Mouse (Mus musculus) right cerebral cortex, postnatal 4 days (tissue): ENCODE measurements around the gene Qdpr.
"Not testable (repeated sequence)": the region's sequence is repeated elsewhere in the genome, so short reads cannot be mapped to it uniquely, and the experiment has no call there.

Experiments used
- DNase-seq: peaks from one replicate; pipeline ENCODE4 v3.0.0-alpha.2; 2022

Gene Qdpr

DNA sequence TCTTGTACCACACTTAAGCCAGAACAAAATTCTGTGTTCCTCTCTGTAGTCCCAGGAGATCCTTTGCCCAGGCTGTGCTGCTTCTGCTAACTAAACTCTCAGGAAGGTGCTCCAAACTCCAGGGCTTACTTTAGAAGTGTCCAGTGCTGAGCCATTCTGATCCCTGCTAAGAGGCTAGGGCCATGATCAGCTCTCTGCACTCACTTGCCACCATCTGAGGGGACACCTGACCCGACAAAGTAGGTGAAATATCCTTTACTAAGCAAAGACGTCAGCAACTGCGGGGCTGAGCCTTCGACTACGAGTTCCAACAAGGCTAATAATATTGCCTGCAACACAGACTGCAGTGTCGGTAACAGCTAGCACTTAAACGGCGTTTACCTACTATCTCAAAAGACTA is 830 bp downstream of the Qdpr start:
- DNase-seq, result no peak

DNA sequence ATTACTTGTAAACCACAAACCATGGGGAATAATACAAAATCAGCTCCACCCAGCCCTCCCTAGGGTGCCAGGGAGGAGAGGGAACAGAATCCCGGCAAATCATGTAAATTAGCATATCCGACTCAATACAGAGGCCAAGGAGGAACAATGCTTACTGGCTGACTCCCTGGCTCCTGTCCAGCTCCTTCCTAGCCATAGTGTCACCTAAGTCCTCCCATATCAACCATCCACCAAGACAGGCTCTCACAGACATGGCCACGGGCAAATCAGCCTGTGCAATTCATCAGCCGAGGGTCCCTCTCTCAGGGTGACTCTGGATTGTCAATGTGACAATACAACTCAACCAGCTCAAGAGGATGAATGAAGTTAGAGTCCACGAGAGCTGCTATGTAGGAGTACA is 1.4 kb downstream of the Qdpr start:
- peak; percentile 24 for DNase-seq

DNA sequence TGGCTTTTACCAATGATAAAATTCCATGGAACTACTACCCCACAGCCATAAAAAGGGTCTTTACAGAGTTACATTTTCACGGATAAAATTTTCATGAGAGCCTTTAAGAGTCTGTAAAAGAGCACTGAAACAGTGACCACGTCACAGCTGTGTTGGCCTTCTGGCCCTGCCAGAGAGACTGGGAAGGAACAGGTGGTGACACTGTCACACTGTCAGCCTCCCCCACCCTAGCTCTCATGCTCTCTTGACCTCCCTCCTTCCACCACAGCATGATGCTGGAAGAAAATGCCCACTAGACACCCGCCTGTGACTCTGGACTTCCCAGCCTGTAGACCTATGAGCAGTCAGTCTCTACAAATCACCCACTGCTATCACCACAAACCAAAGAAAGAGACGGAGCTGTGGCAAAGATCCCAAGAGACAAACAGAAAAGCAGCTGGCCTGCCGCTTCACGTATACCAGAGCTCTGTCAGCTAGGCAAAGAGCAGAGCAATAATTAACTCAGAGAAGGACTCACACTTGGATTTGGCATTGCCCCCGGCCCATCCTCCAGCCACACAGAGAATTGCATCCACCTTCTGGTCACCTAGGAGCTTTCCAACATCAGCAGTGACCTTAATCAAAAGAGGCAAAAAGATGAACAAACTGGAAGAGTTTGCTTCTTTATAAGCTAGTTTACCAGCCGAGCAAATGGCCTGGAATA is 5.8 kb downstream of the Qdpr start:
- DNase-seq, result no peak

DNA sequence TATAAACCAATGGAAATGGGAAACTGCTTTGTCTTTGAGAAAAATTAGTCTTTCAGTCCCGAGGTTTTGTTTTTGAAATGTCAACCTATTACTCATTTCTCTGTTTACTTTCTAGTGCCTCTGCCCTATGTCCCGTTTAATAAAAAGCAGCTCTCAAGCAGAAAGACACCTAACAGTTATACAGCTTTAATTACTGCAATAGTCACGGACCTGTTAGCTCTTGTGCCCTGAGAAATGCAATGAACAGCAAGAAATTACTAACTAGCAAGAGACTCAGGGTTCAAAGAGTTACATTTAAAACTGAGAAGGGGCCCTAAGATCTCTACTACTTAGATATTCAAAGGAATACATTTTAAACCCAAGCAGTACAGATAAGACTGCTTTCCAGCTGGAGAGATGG is 8.3 kb downstream of the Qdpr start:
- no peak for DNase-seq

DNA sequence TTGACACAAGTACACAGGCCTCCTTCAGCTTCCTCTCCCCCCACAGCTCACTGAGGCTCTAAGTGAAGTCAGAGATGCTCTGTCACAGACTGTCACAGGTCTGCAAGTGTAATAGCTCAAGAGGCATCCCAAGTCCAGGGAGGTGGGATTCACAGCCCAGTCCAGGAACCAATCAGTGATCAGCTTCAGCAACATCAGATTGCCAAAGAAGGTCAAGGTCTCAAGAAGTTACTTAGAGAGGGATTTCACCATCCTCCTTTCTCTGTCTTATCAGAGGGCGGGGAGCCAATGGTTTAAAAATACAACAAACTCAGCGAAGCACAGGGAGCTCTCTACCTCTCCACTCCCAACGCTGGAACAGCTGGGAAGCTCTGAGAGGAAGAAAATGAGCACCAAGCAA is 8.9 kb downstream of the Qdpr start:
- DNase-seq, result no peak

DNA sequence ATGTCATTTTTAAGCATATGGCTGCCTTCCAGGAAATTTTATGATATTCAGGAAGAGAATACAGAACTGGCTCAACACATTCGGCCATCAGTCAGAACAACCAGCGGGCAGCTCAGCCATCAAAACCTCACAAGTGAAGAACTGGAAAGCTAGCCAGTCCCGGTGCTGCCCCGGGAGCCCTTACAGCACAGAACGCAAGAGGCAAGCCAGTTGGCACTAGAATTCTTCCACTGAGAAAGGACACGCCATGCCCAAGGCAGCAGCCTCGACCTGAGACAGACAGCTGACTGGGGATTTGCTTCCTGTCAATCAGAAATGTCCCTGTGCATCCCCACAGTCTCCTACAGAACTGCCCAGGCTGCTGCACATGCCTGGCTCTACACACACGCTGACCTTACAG is 11.7 kb downstream of the Qdpr start:
- DNase-seq, result no peak

DNA sequence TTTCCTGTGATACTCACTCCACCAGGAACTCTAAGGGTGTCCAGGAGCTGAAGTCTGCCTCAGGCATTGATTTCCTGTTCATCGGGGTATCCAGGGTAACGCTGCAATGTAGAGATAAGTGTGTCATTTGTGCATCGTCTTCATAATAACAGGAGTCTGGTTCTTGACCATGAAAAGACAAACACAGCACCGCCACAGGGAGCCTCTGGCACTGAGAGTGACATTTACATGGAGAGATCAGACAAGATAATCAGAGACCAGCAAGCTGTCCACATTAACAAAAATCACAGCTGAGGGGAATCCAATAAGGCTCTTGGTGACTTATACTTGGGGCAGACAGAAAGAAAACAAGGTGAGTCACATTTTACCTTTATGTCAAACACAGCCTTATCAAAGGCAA is 12.2 kb downstream of the Qdpr start:
- DNase-seq, result no peak

DNA sequence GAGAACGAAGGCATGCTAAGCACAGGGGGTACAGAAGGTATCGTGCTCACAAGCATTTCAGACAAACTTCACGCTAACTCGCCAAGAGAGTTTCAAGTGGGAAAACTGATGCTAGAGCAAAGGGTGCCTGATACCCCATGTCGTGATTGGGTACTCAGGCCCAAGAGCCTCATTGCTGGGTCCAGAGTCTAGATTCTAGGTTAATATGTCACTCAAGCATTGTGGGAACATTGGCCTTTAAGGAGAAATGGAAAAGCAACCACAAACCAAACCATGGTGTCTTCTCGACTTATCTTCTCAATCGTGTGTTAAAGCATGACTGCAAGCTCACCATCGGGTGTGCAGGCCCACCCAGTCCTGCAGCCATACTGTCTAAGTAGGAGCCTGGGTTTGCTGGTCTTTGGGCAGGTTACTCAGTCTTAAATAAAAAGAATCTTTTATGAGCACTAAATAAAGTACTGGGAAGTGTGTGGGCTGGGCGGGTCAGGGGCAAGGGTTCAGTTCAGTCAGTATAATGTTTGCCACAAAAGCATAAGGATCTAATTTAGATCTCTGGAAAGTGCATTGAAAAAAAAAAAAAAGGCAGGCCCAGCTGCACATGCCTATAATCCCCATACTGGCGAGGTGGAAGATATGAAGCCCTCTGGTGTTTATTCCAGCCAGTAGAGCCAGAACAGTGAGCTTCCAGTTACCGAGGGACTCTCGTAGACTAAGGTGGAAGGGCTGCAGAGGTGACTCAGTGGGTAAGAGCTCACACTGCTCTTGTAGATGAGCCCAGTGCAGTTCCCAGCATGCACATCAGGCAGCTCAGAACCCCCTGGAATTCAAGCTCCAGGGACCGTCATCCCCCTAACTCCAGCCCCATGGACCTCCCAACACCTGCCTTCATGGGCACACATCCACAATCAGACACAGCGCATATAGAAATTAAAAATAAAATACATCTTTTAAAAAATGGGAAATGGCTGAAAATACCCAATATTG is 13.8 kb downstream of the Qdpr start:
- no peak for DNase-seq

DNA sequence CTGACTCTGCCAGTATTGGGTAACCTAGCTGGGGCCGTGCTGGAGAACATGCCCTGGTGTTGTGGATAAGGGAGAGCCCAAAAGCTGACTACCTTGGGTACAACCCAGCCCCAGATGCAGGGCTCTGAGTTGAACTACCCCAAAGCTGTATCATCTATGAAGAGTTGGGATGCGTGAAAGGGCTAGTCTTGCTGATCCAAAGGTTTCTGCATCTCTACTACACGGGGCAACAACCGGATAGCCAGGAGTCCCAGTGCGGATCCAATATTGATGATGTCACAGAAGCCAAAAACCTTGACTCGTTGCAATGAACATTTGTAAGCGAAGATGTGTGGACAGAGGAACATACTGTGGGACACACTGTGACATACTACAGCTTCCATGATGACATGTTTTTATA is 22.1 kb downstream of the Qdpr start:
- DNase-seq, result no peak

DNA sequence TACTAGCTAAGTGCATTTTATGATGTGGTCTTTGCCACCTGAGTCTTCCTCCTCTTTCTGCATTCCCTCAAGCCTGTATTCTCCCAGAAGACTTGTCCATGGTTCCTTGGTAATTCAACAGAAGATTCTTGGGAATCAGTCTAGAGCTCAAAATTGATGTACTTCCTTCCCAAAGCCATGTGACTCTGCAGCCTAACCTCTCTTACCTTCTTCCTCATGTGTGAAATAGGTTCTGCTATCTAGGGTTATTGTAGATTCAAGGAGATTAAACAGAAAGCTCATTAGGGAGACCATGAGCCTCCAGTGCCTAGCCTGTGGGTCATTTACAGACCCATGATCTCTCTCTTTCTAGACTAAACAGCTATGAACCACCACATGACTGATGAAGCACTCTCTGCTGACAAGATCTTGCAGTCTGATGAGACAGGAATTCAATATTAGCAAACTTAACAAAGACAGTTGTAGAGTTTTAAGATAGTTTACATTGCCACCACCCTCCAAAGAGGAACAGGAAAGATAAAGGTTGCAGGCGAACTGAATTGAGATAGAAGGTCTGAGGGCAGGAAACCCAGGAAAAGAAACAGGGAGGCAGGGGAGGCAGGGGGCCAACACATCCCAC is 23.5 kb downstream of the Qdpr start:
- no peak for DNase-seq

DNA sequence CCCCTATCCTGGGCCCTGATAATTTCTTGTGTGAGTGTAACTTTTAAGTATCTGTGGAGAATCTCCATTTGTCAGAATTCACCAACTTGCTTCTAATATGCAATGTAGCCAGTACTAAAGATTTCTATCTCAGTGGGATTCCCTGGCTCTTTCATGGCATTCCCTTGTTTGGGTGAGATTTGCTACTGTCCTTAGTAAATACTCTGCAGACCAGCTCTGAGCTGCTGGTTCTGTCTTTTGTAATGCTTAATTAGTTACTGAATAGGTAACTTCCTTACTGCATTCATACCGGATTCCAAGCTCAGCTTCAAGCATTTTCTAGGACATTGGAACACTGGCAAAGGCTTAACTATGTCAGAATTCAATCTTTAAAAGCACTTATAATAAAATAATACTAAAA is 24.3 kb downstream of the Qdpr start:
- DNase-seq, result not testable (repeated sequence)

DNA sequence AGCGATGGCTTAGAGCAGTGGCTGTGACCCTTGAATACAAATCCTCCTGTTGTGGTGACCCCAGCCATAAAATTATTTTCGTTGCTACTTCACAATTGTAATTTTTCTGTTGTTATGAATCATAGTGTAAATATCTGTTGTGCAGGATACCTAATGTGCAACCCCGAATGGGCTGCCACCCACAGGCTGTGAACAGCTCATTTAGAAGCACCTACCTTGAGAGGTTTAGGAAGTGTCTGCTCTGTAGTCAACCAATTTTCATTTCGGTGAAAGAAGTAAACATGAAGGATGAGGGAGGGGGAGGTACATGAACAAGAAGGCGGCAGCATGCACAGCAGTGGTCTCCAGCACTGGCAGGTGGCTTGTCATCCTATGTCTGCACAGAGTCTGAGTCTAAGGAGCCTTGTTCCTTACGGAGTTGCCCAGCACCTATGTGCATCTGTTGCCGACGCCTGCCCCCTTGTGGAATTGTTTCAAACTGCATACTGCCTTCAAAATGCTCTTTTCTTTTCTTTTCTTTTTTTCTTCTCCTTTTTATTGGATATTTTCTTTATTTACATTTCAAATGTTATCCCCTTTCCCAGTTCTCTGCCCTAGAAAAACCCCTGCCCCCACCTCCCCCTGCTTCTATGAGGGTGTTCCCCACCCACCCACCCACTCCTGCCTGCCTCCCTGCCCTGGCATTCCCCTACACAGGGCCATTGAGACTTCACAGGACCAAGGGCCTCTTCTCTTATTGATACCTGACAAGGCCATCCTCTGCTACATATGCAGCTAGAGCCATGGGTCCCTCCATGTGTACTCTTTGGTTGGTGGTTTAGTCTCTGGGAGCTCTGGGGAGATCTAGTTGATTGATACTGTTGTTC is 25.8 kb downstream of the Qdpr start:
- DNase-seq, result peak; percentile 84

DNA sequence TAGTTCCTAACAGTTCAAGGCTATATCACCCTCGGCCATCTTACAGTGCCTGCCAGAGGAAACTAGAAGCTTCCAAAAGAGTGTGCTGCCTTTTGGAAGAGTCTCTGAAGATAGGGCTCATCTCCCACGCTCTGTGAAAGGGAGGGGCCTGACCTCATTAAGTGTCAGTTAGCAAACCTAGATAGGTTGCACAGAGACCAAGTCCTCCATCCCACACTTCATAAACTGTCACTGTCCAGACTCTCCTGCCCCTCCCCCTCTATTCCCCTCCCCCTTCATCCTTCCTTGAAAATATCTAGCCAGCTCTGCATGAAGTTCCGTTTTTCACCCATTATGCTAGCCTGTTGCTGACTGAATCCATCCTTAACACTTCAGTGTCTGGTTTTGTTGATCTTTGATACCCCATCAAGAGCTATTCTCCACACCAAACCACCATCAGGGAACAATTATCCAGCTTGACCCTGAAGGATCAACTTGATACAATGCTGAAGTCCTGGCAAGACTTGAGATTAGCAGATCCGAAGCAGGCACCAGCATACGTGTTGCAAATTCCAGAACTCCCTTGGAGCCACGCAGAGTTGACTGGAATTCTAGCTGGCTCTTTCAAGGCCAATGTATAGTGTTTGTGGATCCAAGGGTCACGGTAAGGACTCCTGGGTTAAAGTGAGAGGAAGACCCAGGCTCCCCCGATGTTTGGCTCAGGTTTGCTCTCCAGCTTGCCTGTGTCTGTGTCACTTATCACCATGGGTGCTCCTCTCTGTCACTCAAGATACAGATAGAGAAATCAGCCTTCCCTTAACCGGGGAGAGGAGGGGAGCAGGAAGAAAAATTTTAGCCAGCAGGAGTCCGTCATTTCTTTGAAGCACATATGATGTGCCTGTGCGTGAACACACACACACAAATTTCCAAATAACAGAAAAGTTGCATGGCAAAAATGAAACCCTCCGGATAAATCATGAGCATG is 27.9 kb downstream of the Qdpr start:
- no peak for DNase-seq

DNA sequence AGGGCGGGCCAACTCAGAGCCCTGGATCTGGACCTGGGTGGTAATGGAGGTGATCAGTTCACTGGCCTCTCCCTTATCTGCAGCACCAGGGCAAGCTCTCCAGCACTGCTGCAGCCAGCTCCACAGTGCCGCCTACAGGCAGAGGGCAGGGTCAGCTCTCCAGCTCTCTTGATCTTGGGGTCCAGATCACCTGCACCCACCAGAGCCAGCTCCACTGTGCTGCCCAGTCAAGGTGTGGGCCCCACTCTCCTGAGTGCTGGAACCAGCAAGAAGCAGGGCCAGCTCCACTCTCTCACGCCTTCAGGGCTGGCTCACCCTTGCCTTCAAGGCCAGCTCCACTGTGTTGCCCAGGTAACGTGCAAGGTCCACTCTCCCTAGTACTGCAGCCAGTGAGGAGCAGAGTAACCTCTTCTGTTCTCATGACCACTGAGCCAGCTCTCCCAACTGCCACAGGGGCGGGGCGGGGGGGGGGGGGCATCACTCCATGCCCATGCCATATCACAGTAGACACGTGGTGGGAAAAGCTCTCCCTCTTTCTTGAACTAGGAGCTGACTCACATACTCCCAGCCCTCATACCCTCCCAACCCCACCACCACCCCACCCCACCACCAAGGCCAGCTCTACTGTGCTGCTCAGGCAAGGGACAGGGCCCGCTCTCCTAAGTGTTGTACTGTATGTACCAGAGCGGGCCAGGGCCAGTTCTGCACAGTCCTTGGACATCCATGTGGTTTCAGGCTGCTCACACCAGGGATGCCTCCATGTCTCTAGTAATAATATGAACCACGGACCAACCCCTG is 30.0 kb downstream of the Qdpr start:
- no peak for DNase-seq

DNA sequence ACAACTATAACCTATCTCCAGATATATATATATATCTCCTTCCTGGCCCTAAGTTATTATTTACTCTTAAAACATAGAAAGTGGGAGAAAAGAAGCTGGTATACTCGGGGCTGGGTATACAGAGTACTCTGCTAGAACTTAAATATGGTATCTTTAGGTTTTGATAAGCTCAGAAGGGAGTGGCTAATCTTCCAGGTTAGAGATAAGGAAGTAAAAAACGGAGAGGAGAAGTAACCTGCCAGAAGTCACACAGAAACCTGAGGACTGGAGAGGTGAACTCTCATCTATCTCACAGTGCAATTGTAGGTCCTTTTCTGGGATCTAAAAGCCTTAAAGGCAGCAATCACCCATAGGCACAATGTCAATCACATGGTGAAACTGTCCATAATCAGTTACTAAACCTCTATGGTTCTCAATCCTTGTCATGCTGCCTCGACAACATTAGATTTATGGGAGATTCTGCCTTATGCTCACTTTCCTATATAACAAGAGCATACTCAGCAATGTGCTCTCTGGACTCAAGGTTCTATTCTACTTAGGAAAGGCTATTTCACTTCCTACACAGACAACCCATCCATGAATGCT is 32.1 kb downstream of the Qdpr start:
- DNase-seq, result no peak

DNA sequence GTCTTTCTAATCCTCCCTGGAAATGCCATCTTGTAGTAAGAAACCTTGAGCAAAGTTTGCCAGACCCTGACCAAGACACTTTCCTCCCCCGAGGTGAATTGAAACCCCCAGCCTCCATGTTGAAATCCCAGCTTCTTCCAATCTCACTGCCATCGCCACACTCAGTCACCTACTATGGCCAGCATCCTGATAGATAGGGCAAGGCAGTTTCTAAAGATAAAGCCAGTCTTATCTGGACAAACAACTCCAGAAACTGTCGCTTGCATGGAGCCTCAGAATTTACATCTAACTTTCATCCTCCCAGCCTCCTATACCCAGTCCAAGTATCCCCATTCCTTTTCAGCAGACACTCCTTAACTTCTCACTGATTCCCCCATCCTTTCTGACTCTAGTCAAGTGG is 33.6 kb downstream of the Qdpr start:
- no peak for DNase-seq

DNA sequence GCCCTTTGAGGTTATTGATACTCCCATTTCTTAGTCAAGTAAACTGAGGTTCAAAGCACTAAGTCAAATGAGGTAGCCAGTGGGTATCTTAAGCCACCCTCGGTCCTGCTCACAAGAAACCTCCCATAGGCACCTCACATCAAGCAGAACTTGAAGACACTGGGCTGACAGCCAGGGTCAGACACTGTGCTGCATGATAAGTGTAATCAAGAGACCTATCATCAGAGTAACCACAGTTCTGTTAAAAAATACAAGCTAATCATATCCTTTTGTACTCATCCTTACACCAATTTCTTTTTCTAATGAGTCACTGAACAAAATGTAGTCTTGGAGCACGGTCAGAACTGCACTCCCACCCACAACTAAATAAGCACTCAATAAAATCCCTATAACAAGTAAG is 43.9 kb downstream of the Qdpr start:
- DNase-seq, result no peak

DNA sequence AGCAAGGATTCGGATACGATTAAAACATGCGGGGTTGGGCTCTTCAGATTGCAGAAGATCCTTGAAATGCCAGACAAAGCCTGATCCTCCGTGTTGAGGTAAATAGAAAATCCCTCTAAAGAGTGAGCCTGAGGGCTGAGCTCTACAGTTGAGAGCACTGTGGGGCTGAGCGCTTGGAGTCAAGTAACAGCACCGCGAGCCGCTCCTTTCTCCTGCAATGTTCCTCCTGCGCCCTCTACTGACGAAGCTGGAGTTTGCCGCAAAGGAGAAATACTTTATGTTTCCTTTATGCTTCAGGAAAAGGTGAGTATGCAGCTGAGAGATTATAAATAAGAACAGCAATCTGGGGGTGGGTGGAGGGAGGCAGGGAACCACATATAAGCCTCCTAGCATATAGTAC is 47.4 kb downstream of the Qdpr start:
- peak; percentile 84 for DNase-seq

DNA sequence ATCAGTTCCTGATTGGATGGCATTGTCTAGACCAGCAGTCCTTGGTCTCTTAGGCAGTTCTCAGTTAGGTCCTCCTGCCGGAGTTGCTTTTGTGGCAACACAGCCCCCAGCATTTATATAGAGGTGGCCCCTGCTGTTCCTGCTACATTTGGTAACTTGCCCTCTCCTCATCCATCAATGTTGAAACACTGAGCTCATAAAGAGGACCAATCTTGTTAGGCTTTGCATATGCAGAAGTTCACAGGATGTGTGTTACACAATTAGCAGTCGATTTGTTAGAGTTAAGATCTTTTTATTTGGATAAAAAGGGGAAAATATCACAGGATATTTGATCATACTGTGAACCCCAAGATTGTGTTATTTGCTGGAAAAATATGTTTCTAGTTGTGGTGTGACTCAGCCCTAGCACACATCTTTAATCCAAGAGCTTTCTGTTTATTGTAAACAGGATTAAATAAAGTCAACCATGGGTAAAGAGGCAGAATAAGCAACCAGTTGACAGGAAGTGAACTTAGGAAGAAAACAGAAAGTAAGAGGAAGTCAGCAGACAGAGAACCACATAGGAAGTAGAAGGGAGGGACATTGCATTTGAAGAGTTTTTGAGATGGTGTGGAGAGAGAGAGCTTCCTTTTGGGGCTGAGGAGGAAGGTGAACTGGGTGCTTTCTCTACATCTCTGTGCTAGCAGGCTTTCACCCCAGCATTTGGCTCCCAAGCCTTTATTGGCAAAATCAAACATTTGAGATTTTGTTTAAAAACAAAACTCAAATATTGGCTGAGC is 65.8 kb downstream of the Qdpr start:
- no peak for DNase-seq
